Mouse (Mus musculus) bone marrow, adult 2 months (tissue): ENCODE results near the gene Abcb1a.

Experiments used
- CTCF ChIP-seq: fragments of 200-500 bp; IDR thresholded peaks from 2 replicates; pipeline ENCODE4 v1.5.1; 2011; ENCODE audit warnings: low read length, control low read depth; ENCODE audit not compliant: control insufficient read depth, insufficient read depth
- POLR2A ChIP-seq: fragments of 200-500 bp; IDR thresholded peaks from 2 replicates; pipeline ENCODE4 v1.6.1; 2011; ENCODE audit warnings: low read depth, mild to moderate bottlenecking, control low read depth, low read length, borderline replicate concordance; ENCODE audit not compliant: control insufficient read depth

- TF ChIP-seq POLR2A, result no peak
- TF ChIP-seq CTCF, result no peak
Measured at GRCm38 (mm10) chr5:8736389-8736788, 76.5 kb downstream of the Abcb1a start.
